Mouse (Mus musculus): ENCODE results near the gene D430041D05Rik.

Gene D430041D05Rik

GRCm38 (mm10) chr2:104184296-104184695, 226.5 kb downstream of the D430041D05Rik start:
- peak; percentile 46 for DNase-seq

GRCm38 (mm10) chr2:104183246-104183845, 227.5 kb downstream of the D430041D05Rik start:
- DNase-seq: peak; percentile 58

GRCm38 (mm10) chr2:104179636-104180035, 231.2 kb downstream of the D430041D05Rik start:
- peak; percentile 46 for DNase-seq

- peak; percentile 84 for DNase-seq
Observed at GRCm38 (mm10) chr2:104178251-104178650, 232.6 kb downstream of the D430041D05Rik start.

- peak; percentile 95 for DNase-seq
Observed at GRCm38 (mm10) chr2:104176979-104177704, 233.7 kb downstream of the D430041D05Rik start.

- peak; percentile 53 for DNase-seq
Observed at GRCm38 (mm10) chr2:104176166-104176978, 234.4 kb downstream of the D430041D05Rik start.

GRCm38 (mm10) chr2:104175476-104176165, 235.2 kb downstream of the D430041D05Rik start:
- peak; percentile 64 for DNase-seq

GRCm38 (mm10) chr2:104173431-104173830, 237.4 kb downstream of the D430041D05Rik start:
- no peak for DNase-seq

GRCm38 (mm10) chr2:104172695-104173348, 238.0 kb downstream of the D430041D05Rik start:
- DNase-seq: peak; percentile 83

GRCm38 (mm10) chr2:104168186-104168896, 242.5 kb downstream of the D430041D05Rik start:
- no peak for DNase-seq

GRCm38 (mm10) chr2:104167765-104168164, 243.0 kb downstream of the D430041D05Rik start:
- peak; percentile 82 for DNase-seq

GRCm38 (mm10) chr2:104165631-104166030, 245.2 kb downstream of the D430041D05Rik start:
- DNase-seq: peak; percentile 57

- DNase-seq: peak; percentile 56
Observed at GRCm38 (mm10) chr2:104163978-104164487, 246.8 kb downstream of the D430041D05Rik start.

GRCm38 (mm10) chr2:104163418-104163817, 247.4 kb downstream of the D430041D05Rik start:
- no peak for DNase-seq

GRCm38 (mm10) chr2:104157831-104158230, 253.0 kb downstream of the D430041D05Rik start:
- DNase-seq: peak; percentile 53

GRCm38 (mm10) chr2:104153876-104154275, 256.9 kb downstream of the D430041D05Rik start:
- peak; percentile 46 for DNase-seq

- peak; percentile 70 for DNase-seq
Observed at GRCm38 (mm10) chr2:104153345-104153744, 257.5 kb downstream of the D430041D05Rik start.

GRCm38 (mm10) chr2:104150608-104151397, 260.0 kb downstream of the D430041D05Rik start:
- DNase-seq: peak; percentile 76

- DNase-seq: no peak
Observed at GRCm38 (mm10) chr2:104147910-104148561, 262.8 kb downstream of the D430041D05Rik start.

GRCm38 (mm10) chr2:104145983-104146382, 264.8 kb downstream of the D430041D05Rik start:
- no peak for DNase-seq
